In the genomic region with DNA sequence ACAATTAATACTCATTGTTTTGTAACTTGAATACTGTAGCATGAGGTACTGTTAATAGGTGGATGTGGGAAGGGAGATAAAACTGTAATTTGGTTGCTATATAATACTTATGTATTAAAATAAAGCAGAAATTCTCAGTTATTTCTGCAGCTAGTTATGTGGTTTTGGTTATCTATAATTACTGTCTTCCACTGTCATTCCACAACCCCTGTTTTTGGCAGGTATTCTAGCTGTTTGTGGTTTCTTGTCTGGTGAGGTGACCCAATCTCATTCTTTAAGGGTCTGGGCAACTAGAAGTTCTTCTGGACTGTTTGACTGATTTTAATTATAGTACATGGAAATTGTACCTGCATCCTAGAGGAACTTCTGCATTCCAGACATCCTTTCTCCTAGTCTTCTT, we compare ENCODE assay signal across 1 mouse cellular context.
TF ChIP-seq lines count a peak whose summit lies in the region.

No protein-coding gene starts in this region.

TF ChIP-seq in MEL, 35 proteins besides CTCF, POLR2A, EP300 and RAD21 (continued from another document):
- TF ChIP-seq NRF1 (IDR thresholded peaks at IDR 0.05; ENCODE audit: insufficient read depth, low read depth, low read length, poor library complexity, severe bottlenecking): no peak
- 0 out of 2 replicates have a peak, but pooled peaks have one; percentile 47 for TF ChIP-seq MEF2A (IDR thresholded peaks at IDR 0.05; ENCODE audit: extremely low read depth, insufficient replicate concordance, low read depth, low read length, poor library complexity, severe bottlenecking)
- TF ChIP-seq USF2 (IDR thresholded peaks at IDR 0.05; ENCODE audit: borderline replicate concordance in 1 of 2, insufficient read depth in 1 of 2, low read depth in 1 of 2, low read length in 2 of 2): no peak
- no peak for TF ChIP-seq POLR2AphosphoS5 (IDR thresholded peaks at IDR 0.05; ENCODE audit: borderline replicate concordance, low read depth, low read length)
- TF ChIP-seq GATA1 (IDR thresholded peaks at IDR 0.05; ENCODE audit: low read depth, low read length): peak; percentile 88
- no peak for TF ChIP-seq POLR2AphosphoS2 (IDR thresholded peaks at IDR 0.05; ENCODE audit: low read length)
